Mouse (Mus musculus): Measurements from ENCODE around the gene Spag4. TPM values are rescaled to one million over a fixed set of nuclear protein-coding genes. Genes with fewer than 3 reads are reported as not detected.
A peak's percentile ranks its signal among the peaks of the same experiment; 100 is the strongest.

The Spag4 gene
- polyA plus RNA-seq, 1 experiment, result 8.8 TPM

DNA sequence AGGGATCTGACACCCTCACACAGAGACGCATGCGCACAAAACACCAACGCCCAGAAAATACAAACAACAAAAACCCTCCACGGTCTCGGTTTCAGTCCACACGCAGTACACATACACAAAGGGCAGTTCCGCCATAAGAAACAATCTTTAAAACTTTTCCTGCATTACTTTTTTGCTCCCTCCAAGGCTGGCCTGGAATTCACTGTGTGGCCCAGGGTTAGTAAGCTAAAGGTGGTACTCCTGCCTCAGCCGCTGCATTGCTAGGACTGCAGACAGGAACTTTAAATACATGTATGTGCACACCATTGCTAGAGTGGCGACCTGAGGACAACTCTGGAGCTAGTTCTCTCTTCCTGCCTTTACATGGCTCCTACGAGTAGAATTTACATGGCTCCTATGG is 6.3 kb downstream of the Spag4 start:
- DNase-seq (ENCODE audit: low read depth), result no peak

GRCm38 (mm10) chr2:156073725-156074124 is 8.8 kb downstream of the Spag4 start:
- DNase-seq (ENCODE audit: low read depth), result no peak
- TF ChIP-seq POLR2A (IDR thresholded peaks at IDR 0.05; ENCODE audit: borderline replicate concordance, extremely low read depth, insufficient read depth, insufficient read length, poor library complexity, severe bottlenecking) (no peak), CTCF (IDR thresholded peaks at IDR 0.05; ENCODE audit: borderline replicate concordance, extremely low read depth, insufficient read depth, insufficient read length) (no peak)

More for the DNA sequence above, 6.3 kb downstream of the Spag4 start:
- TF ChIP-seq POLR2A (IDR thresholded peaks at IDR 0.05; ENCODE audit: borderline replicate concordance, extremely low read depth, insufficient read depth, insufficient read length, poor library complexity, severe bottlenecking) (no peak), CTCF (IDR thresholded peaks at IDR 0.05; ENCODE audit: borderline replicate concordance, extremely low read depth, insufficient read depth, insufficient read length) (no peak)

DNA sequence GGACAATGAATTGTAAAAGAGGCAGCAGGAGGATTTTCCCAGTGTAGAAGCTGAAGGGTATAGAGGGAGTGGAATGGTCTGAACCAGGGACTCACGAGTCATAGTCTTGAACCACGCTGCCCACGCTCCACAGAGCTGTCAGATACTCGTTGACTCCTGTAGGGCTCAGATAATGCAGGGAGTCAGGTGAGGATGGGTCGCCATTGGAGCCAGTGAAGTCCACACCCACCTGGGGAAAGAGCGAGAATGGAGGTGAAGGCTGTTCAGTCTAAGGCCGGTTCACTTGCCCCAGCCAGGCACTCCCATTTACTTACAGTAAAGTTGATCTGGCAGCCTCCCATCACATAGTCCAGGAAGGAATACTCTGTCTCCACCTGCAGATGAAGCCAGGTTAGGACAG is 12.5 kb downstream of the Spag4 start:
- TF ChIP-seq POLR2A (IDR thresholded peaks at IDR 0.05; ENCODE audit: borderline replicate concordance, extremely low read depth, insufficient read depth, insufficient read length, poor library complexity, severe bottlenecking) (no peak), CTCF (IDR thresholded peaks at IDR 0.05; ENCODE audit: borderline replicate concordance, extremely low read depth, insufficient read depth, insufficient read length) (no peak)
- no peak for DNase-seq (ENCODE audit: low read depth)

- no peak for TF ChIP-seq CTCF (IDR thresholded peaks at IDR 0.05; ENCODE audit: borderline replicate concordance, extremely low read depth, insufficient read depth, insufficient read length)
- no peak for TF ChIP-seq POLR2A (IDR thresholded peaks at IDR 0.05; ENCODE audit: borderline replicate concordance, extremely low read depth, insufficient read depth, insufficient read length, poor library complexity, severe bottlenecking)
- no peak for DNase-seq (ENCODE audit: low read depth)
These were observed 13.6 kb downstream of the Spag4 start for GRCm38 (mm10) chr2:156078421-156079182.

DNA sequence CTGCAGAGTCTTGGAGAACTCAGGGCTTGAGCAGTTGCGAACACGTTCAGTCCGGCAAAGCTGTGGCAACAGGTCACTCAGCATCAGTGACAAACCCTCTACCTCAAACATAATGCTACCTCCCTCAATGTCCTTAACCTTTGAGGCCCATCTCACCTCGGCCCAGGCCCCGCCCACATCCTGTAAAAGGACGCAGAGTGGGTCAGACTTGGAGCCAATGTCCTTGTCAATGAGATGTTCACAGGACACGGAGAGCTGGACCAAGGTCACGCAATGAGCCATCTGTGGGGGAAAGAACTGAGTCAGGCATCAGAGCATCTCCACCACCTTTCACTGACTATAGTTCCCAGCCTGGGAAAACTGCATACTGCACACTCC is 14.2 kb downstream of the Spag4 start:
- DNase-seq (ENCODE audit: low read depth), result no peak
- no peak for TF ChIP-seq CTCF (IDR thresholded peaks at IDR 0.05; ENCODE audit: borderline replicate concordance, extremely low read depth, insufficient read depth, insufficient read length)

GRCm38 (mm10) chr2:156079674-156080073 is 14.7 kb downstream of the Spag4 start:
- TF ChIP-seq CTCF (IDR thresholded peaks at IDR 0.05; ENCODE audit: borderline replicate concordance, extremely low read depth, insufficient read depth, insufficient read length), result no peak
- TF ChIP-seq POLR2A (IDR thresholded peaks at IDR 0.05; ENCODE audit: borderline replicate concordance, extremely low read depth, insufficient read depth, insufficient read length, poor library complexity, severe bottlenecking), result no peak
- no peak for DNase-seq (ENCODE audit: low read depth)

- DNase-seq (ENCODE audit: low read depth), result no peak
- TF ChIP-seq CTCF (IDR thresholded peaks at IDR 0.05; ENCODE audit: borderline replicate concordance, extremely low read depth, insufficient read depth, insufficient read length) (no peak), POLR2A (IDR thresholded peaks at IDR 0.05; ENCODE audit: borderline replicate concordance, extremely low read depth, insufficient read depth, insufficient read length, poor library complexity, severe bottlenecking) (no peak)
These were observed 15.4 kb downstream of the Spag4 start for GRCm38 (mm10) chr2:156080391-156080790.

DNA sequence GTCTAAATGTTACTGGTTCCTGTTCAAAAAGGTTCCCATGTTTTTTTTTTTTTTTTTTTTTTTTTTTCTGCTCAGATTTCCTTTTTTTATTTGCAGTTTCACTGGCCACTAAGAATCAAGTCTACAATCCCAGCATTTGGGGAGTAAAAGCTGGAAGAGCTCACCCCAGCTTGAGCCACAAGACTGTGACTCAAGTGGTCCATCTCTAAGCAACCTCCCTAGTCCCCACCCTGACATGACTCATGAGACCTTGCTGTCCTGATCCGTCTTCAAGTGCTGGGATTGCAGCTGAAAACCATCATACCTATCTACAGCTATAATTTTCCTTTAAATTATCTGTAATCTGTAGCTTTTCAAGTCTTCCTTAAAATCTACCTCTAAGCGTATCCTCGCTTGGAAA is 19.6 kb downstream of the Spag4 start:
- DNase-seq (ENCODE audit: low read depth), result no peak
- TF ChIP-seq POLR2A (IDR thresholded peaks at IDR 0.05; ENCODE audit: borderline replicate concordance, extremely low read depth, insufficient read depth, insufficient read length, poor library complexity, severe bottlenecking), result no peak
- TF ChIP-seq CTCF (IDR thresholded peaks at IDR 0.05; ENCODE audit: borderline replicate concordance, extremely low read depth, insufficient read depth, insufficient read length), result no peak

DNA sequence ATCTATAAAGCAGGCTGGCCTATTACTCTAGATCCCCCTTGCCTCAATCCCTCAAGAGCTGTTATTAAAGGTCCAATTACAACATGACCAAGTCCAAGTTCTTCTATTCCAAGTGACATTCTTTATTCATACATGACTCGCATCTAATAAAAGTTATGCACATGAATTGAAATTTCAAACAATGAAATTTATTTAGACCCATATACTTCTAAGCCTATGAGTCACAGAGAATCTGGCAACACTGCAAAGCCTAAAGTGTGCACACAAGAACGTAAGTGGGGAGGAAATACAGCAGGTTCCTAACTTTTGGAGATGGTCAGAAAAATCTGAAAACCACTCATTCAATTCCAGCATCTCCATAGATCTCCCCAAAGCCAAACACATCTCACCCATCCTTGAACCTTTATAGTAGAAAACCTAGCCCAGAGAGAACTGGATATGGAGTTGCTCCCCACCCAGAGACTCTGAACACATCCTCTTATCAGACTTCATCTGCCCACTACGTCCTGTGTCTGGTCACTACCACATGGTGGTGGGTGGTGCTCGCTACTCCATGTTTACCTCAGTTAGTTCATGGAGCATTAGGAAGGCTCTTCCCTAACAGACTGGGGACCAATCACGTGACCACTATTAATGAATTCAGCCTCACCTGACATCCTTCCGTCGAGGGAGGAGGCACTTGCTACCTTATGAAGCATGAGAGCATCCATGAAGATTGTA is 22.6 kb downstream of the Spag4 start:
- no peak for TF ChIP-seq CTCF (IDR thresholded peaks at IDR 0.05; ENCODE audit: borderline replicate concordance, extremely low read depth, insufficient read depth, insufficient read length)
- no peak for TF ChIP-seq POLR2A (IDR thresholded peaks at IDR 0.05; ENCODE audit: borderline replicate concordance, extremely low read depth, insufficient read depth, insufficient read length, poor library complexity, severe bottlenecking)
- DNase-seq (ENCODE audit: low read depth), result no peak

DNA sequence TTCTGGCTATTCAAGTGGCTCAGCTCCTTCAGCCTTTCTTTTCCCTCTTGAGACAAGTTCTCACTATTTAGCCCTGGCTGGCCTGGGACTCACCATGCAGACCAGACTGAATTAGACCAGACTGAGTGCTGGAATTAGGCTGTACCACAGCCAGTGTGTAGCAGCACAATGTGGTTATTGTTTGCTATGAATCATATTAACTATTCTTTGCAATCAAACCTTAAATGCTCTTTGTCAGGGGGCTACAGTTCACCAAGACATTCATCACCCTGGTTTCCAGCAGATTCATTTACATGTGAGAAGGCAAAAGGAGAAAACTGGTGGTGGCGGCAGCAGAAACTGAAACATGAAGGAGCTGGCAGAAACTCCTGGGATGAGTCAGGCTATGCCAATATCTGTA is 24.8 kb downstream of the Spag4 start:
- peak; percentile 76 for DNase-seq (ENCODE audit: low read depth)
- no peak for TF ChIP-seq CTCF (IDR thresholded peaks at IDR 0.05; ENCODE audit: borderline replicate concordance, extremely low read depth, insufficient read depth, insufficient read length)
- TF ChIP-seq POLR2A (IDR thresholded peaks at IDR 0.05; ENCODE audit: borderline replicate concordance, extremely low read depth, insufficient read depth, insufficient read length, poor library complexity, severe bottlenecking), result no peak

DNA sequence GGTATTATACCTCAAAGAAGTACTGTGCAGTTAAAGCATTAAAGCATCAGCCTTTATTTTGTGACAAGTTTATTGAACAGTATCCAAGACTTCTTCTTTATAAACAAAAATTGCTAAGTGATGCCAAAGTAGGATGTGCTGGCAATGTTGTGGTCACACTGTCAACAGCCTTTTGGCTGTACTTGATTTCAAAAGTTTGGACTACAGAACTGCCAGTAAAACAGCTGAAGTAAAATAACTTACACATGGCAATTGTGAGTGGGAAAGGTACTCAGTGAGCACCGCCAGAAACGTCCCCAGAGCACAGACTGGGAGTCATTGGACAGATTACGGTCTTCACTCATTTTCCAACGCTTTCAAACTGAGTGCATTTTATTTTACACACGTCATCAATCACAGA is 27.0 kb downstream of the Spag4 start:
- no peak for TF ChIP-seq POLR2A (IDR thresholded peaks at IDR 0.05; ENCODE audit: borderline replicate concordance, extremely low read depth, insufficient read depth, insufficient read length, poor library complexity, severe bottlenecking)
- no peak for DNase-seq (ENCODE audit: low read depth)

Measured in brain, embryonic 14.5 days (tissue).